ENCODE assay signal across 16 mouse cellular contexts in the genomic region with DNA sequence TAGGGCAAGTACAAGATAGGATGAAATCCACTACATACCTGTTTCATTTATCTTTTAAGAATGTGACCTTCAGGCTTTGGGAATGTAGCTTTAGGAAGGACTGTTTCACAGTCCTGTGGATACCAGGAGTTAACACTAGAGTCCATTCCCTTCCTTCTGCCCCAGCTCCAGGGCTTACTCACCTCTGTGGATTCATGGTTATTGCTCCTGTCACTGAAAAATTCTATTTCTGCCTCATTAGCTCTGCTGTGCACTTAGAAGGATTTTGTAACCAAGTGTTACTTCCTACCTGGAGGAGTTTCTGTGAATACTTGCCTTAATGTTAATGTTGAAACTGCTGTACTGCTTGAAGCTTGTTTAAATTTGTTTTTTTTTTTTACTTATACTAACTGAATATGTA.
"Had no signal": no experiment of that assay in that cellular context is flagged by ENCODE, and none has a peak within 500 bp of the region (broad histone marks: within the 10 kb centered on the region; RNA-seq: fewer than 3 reads in every experiment).

No protein-coding gene starts in this region.

- H3K4me2 ChIP-seq: neural tube, embryonic 13.5 days; neural tube, embryonic 15.5 days; stomach, embryonic 15.5 days had no signal

- H3K27me3 ChIP-seq: neural tube, embryonic 13.5 days; neural tube, embryonic 15.5 days; stomach, embryonic 15.5 days had no signal

- H3K9me3 ChIP-seq: neural tube, embryonic 13.5 days; neural tube, embryonic 15.5 days; stomach, embryonic 15.5 days had no signal

- DNase-seq: retina, postnatal 1 day; right cerebral cortex, adult 18-20 months; right cerebral cortex, postnatal 14 days; right cerebral cortex, postnatal 25 days; right cerebral cortex, postnatal 4 days; spleen, adult 18-20 months; thymus, adult 18-20 months; thymus, adult 2 months; thymus, postnatal 14 days; thymus, postnatal 25 days; thymus, postnatal 36 days; thymus, postnatal 4 days had no signal

- H3K36me3 ChIP-seq: neural tube, embryonic 13.5 days; neural tube, embryonic 15.5 days; stomach, embryonic 15.5 days had no signal

- H3K4me1 ChIP-seq: neural tube, embryonic 13.5 days; neural tube, embryonic 15.5 days; stomach, embryonic 15.5 days had no signal

- H3K4me3 ChIP-seq: neural tube, embryonic 13.5 days; neural tube, embryonic 15.5 days; stomach, embryonic 15.5 days had no signal

- H3K9ac ChIP-seq: neural tube, embryonic 13.5 days; neural tube, embryonic 15.5 days; stomach, embryonic 15.5 days had no signal

- H3K27ac ChIP-seq: neural tube, embryonic 13.5 days; neural tube, embryonic 15.5 days; stomach, embryonic 15.5 days; stomach, postnatal 0 days had no signal
